Mouse (Mus musculus): ENCODE data around the gene Rassf2.

- no peak for TF ChIP-seq CTCF (IDR thresholded peaks at IDR 0.05; ENCODE audit: low read depth)
- TF ChIP-seq EP300 (IDR thresholded peaks at IDR 0.05; ENCODE audit: low read depth), result no peak
Observed at GRCm38 (mm10) chr2:132048143-132048772, 18.2 kb upstream of the Rassf2 start.
